Mouse (Mus musculus): ENCODE measurements around the gene Pmm1. TPM values are rescaled to one million over a fixed set of nuclear protein-coding genes. Genes with fewer than 3 reads are reported as not detected.

Pmm1 gene
- polyA plus RNA-seq, 1 experiment from 2014 or later, result 21.9 TPM

GRCm38 (mm10) chr15:81952310-81952709 lies 8.4 kb downstream of the Pmm1 start:
- H3K36me3 ChIP-seq (replicated peaks), result peaks cover 27% of the 10 kb centered on the region; the same call in 1 of the 2 replicates
- DNase-seq (ENCODE audit: low spot score), result no peak
- peaks cover 11% of the 10 kb centered on the region; the same call in 1 of the 2 replicates for H3K4me1 ChIP-seq
- no peaks in the 10 kb centered on the region for H3K9me3 ChIP-seq
- H3K27ac ChIP-seq (replicated peaks), result no peak overlapping the region
- no peaks in the 10 kb centered on the region for H3K27me3 ChIP-seq (replicated peaks; ENCODE audit: low read depth, poor library complexity, severe bottlenecking)
- 82% methylated on average over 4 of the region's 4 CpGs for WGBS
- H3K4me3 ChIP-seq, result no peak overlapping the region

- no peak overlapping the region for H3K27ac ChIP-seq (replicated peaks)
- H3K9me3 ChIP-seq, result no peaks in the 10 kb centered on the region
- no peak for DNase-seq (ENCODE audit: low spot score)
- no peaks in the 10 kb centered on the region for H3K27me3 ChIP-seq (replicated peaks; ENCODE audit: low read depth, poor library complexity, severe bottlenecking)
- no peak overlapping the region for H3K4me3 ChIP-seq
- 89% methylated on average over 9 of the region's 9 CpGs for WGBS
- peaks cover 27% of the 10 kb centered on the region; the same call in 1 of the 2 replicates for H3K36me3 ChIP-seq (replicated peaks)
- H3K4me1 ChIP-seq, result peaks cover 11% of the 10 kb centered on the region; the same call in 1 of the 2 replicates
These were observed 9.6 kb downstream of the Pmm1 start for GRCm38 (mm10) chr15:81951159-81951558.

- Histone ChIP-seq H3K4me3 (no peak overlapping the region), H3K36me3 (replicated peaks) (peaks cover 24% of the 10 kb centered on the region; the same call in 1 of the 2 replicates), H3K27me3 (replicated peaks; ENCODE audit: low read depth, poor library complexity, severe bottlenecking) (no peaks in the 10 kb centered on the region), H3K4me1 (peaks cover 11% of the 10 kb centered on the region; the same call in 1 of the 2 replicates), H3K9me3 (no peaks in the 10 kb centered on the region), H3K27ac (replicated peaks) (no peak overlapping the region)
- WGBS, result 85% methylated on average over 5 of the region's 5 CpGs
- no peak for DNase-seq (ENCODE audit: low spot score)
These were observed 10.0 kb downstream of the Pmm1 start for GRCm38 (mm10) chr15:81950716-81951115.

GRCm38 (mm10) chr15:81949476-81950131 lies 11.1 kb downstream of the Pmm1 start:
- Histone ChIP-seq H3K27ac (replicated peaks) (no peak overlapping the region), H3K4me1 (peaks cover 11% of the 10 kb centered on the region; the same call in 1 of the 2 replicates), H3K36me3 (replicated peaks) (peaks cover 15% of the 10 kb centered on the region; the same call in 1 of the 2 replicates), H3K27me3 (replicated peaks; ENCODE audit: low read depth, poor library complexity, severe bottlenecking) (no peaks in the 10 kb centered on the region), H3K4me3 (no peak overlapping the region), H3K9me3 (no peaks in the 10 kb centered on the region)
- no peak for DNase-seq (ENCODE audit: low spot score)
- WGBS, result 66% methylated on average over 11 of the region's 11 CpGs

- H3K27me3 ChIP-seq (replicated peaks; ENCODE audit: low read depth, poor library complexity, severe bottlenecking), result no peaks in the 10 kb centered on the region
- H3K27ac ChIP-seq (replicated peaks), result no peak overlapping the region
- 88% methylated on average over 10 of the region's 10 CpGs for WGBS
These were observed 11.7 kb downstream of the Pmm1 start for GRCm38 (mm10) chr15:81949076-81949475.

GRCm38 (mm10) chr15:81943176-81943749 lies 17.5 kb downstream of the Pmm1 start:
- Histone ChIP-seq H3K36me3 (replicated peaks) (no peaks in the 10 kb centered on the region), H3K4me3 (peak overlapping the region; percentile 34), H3K4me1 (peaks cover 27% of the 10 kb centered on the region), H3K27me3 (replicated peaks; ENCODE audit: low read depth, poor library complexity, severe bottlenecking) (peaks cover under 1% of the 10 kb centered on the region; the same call in 1 of the 2 replicates), H3K9me3 (no peaks in the 10 kb centered on the region), H3K27ac (replicated peaks) (peak overlapping the region; percentile 71)
- DNase-seq (ENCODE audit: low spot score), result peak; percentile 91
- 9% methylated on average over 9 of the region's 9 CpGs for WGBS

More at GRCm38 (mm10) chr15:81949076-81949475, 11.7 kb downstream of the Pmm1 start:
- Histone ChIP-seq H3K36me3 (replicated peaks) (peaks cover 10% of the 10 kb centered on the region; the same call in 1 of the 2 replicates), H3K4me1 (peaks cover 11% of the 10 kb centered on the region; the same call in 1 of the 2 replicates), H3K9me3 (no peaks in the 10 kb centered on the region), H3K4me3 (no peak overlapping the region)
- DNase-seq (ENCODE audit: low spot score), result no peak

GRCm38 (mm10) chr15:81941010-81941409 lies 19.7 kb downstream of the Pmm1 start:
- Histone ChIP-seq H3K4me1 (peaks cover 50% of the 10 kb centered on the region), H3K4me3 (no peak overlapping the region), H3K36me3 (replicated peaks) (no peaks in the 10 kb centered on the region), H3K27me3 (replicated peaks; ENCODE audit: low read depth, poor library complexity, severe bottlenecking) (peaks cover 12% of the 10 kb centered on the region), H3K9me3 (no peaks in the 10 kb centered on the region), H3K27ac (replicated peaks) (no peak overlapping the region)
- no peak for DNase-seq (ENCODE audit: low spot score)
- WGBS, result 93% methylated on average over 2 of the region's 2 CpGs

- H3K9me3 ChIP-seq, result no peaks in the 10 kb centered on the region
- peaks cover 50% of the 10 kb centered on the region for H3K4me1 ChIP-seq
- no peak for DNase-seq (ENCODE audit: low spot score)
- no peaks in the 10 kb centered on the region for H3K36me3 ChIP-seq (replicated peaks)
- no peak overlapping the region for H3K4me3 ChIP-seq
- peaks cover 12% of the 10 kb centered on the region for H3K27me3 ChIP-seq (replicated peaks; ENCODE audit: low read depth, poor library complexity, severe bottlenecking)
- WGBS, result 87% methylated on average over 5 of the region's 5 CpGs
- H3K27ac ChIP-seq (replicated peaks), result no peak overlapping the region
These were observed 20.5 kb downstream of the Pmm1 start for GRCm38 (mm10) chr15:81940219-81940618.

- no peak overlapping the region for H3K4me3 ChIP-seq
- peaks cover 50% of the 10 kb centered on the region for H3K4me1 ChIP-seq
- DNase-seq (ENCODE audit: low spot score), result no peak
- peaks cover 12% of the 10 kb centered on the region for H3K27me3 ChIP-seq (replicated peaks; ENCODE audit: low read depth, poor library complexity, severe bottlenecking)
- H3K27ac ChIP-seq (replicated peaks), result no peak overlapping the region
- H3K36me3 ChIP-seq (replicated peaks), result no peaks in the 10 kb centered on the region
- WGBS, result 94% methylated on average over 4 of the region's 4 CpGs
- H3K9me3 ChIP-seq, result no peaks in the 10 kb centered on the region
These were observed 21.0 kb downstream of the Pmm1 start for GRCm38 (mm10) chr15:81939774-81940173.

GRCm38 (mm10) chr15:81939157-81939715 lies 21.5 kb downstream of the Pmm1 start:
- Histone ChIP-seq H3K36me3 (replicated peaks) (no peaks in the 10 kb centered on the region), H3K9me3 (no peaks in the 10 kb centered on the region), H3K27me3 (replicated peaks; ENCODE audit: low read depth, poor library complexity, severe bottlenecking) (peaks cover 12% of the 10 kb centered on the region), H3K4me1 (peaks cover 50% of the 10 kb centered on the region), H3K27ac (replicated peaks) (no peak overlapping the region), H3K4me3 (no peak overlapping the region)
- no peak for DNase-seq (ENCODE audit: low spot score)
- 88% methylated on average over 10 of the region's 10 CpGs for WGBS

- peaks cover 12% of the 10 kb centered on the region for H3K27me3 ChIP-seq (replicated peaks; ENCODE audit: low read depth, poor library complexity, severe bottlenecking)
- peak; percentile 64 for DNase-seq (ENCODE audit: low spot score)
- WGBS, result 32% methylated on average over 2 of the region's 2 CpGs
- H3K4me3 ChIP-seq, result 0 out of 2 replicates have a peak overlapping the region, but pooled peaks have one; percentile 61
- no peak overlapping the region for H3K27ac ChIP-seq (replicated peaks)
- H3K36me3 ChIP-seq (replicated peaks), result no peaks in the 10 kb centered on the region
- no peaks in the 10 kb centered on the region for H3K9me3 ChIP-seq
- H3K4me1 ChIP-seq, result peaks cover 47% of the 10 kb centered on the region
These were observed 22.5 kb downstream of the Pmm1 start for GRCm38 (mm10) chr15:81938246-81938645.

- Histone ChIP-seq H3K4me3 (peak overlapping the region; percentile 61), H3K4me1 (peaks cover 42% of the 10 kb centered on the region), H3K9me3 (no peaks in the 10 kb centered on the region), H3K27me3 (replicated peaks; ENCODE audit: low read depth, poor library complexity, severe bottlenecking) (peaks cover 12% of the 10 kb centered on the region), H3K36me3 (replicated peaks) (no peaks in the 10 kb centered on the region), H3K27ac (replicated peaks) (peak overlapping the region; percentile 65)
- 7% methylated on average over 19 of the region's 19 CpGs for WGBS
- DNase-seq (ENCODE audit: low spot score), result no peak
These were observed 23.4 kb downstream of the Pmm1 start for GRCm38 (mm10) chr15:81937098-81937972.

Measured in embryonic facial prominence, embryonic 10.5 days (tissue).